Mouse (Mus musculus) thymus, postnatal 36 days (tissue): ENCODE measurements around the gene B4galnt1.
"Not testable (repeated sequence)": the region's sequence is repeated elsewhere in the genome, so short reads cannot be mapped to it uniquely, and the experiment has no call there.

Experiments
- DNase-seq, 2 experiments: peaks; one replicate each; pipeline ENCODE4 v3.0.0; 2022; ENCODE audit warnings: mixed read lengths in 2 of 2

Gene B4galnt1

DNA sequence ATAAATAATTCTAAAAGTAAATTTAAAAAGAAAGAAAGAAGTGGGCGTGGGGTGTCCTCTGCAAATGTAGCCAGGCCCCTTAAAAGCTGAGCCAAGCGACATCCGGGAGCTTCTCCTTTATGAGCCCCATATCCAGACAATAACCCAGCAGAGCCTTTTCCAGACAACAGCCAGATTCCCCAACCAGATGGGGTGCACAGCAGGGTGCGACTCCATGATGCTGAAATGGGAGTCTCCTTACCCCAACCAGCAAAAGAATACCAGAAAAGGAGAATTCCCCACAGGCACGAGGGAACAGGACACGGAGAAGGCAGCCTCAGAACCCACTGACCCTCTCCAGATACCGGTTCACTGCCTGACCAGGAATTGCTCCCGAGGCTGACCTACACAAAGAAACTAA lies 21.8 kb upstream of the B4galnt1 start:
- no peak for DNase-seq

DNA sequence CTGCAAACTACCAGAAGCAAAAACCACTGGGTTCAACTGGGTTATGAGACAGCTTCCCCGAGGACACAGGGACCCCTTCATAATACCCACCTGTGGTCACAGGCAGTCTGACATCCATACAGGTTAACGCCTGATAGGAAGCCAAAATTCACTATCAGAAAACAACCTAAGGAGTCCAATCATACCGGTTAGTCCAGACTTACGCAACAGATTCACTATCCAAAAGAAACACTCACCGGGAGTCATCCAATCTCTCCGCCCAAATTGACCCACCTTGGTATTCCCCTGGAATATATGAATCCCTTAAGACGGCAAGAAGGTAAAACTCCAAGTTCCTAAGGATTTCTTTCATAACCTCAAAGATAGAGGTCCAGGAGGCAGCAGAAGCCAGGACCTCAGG lies 20.5 kb upstream of the B4galnt1 start:
- DNase-seq = no peak

DNA sequence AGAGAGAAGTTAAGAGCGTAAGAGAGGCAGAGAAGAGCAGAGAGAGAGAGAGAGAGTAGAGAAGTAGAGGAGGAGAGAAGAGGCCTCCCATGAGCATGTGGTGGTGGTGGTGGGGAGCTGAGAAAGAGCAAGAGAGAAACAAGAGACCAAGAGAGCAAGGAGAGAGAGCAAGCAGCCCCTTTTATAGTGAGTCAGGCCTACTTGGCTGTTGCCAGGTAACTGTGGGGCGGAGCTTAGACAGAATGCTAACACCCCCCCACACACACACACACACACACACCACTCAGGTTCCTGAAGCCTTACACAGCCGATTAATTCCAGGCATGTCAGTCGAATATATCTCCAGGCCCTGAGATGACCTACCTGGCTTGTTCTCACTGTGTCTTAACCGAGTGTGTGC lies 19.7 kb upstream of the B4galnt1 start:
- no peak for DNase-seq

DNA sequence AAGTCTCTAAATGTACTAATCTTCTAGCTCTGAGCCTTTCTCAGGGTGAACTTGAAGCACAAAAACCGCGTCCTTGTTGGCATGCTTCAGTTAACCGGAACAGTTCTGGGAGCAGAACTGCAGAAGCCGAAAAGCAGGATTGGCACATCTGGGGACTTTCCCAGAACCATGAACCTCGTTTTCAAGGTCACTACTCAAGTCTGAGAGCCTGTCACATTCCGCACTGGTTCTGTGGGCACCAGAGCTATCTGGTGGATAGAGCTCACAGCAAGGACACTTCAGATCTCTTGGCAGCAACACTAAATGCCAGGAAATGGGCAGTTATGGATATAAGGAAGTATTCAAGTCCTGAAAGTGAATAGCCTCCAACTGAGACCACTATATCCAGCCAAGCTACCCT lies 17.9 kb upstream of the B4galnt1 start:
- no peak for DNase-seq

DNA sequence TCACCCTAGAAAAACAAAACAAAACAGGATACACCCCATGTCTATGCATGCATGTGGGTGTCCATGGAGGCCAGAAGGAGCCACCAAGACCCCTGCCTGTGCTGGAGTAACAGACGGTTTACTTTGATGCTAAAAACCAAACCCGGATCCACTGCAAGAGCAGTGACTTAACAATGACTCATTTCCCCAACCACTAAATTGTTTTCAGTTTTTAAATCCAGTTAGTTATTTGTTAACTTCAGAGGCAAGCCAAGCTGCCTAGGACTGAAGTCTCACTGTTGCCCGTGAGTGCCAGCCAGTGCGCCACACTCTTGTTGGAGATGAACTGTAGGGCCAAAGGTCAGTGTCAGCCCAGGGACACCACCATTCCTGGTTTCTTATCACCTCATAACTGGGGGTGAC lies 14.6 kb upstream of the B4galnt1 start:
- DNase-seq = no peak

DNA sequence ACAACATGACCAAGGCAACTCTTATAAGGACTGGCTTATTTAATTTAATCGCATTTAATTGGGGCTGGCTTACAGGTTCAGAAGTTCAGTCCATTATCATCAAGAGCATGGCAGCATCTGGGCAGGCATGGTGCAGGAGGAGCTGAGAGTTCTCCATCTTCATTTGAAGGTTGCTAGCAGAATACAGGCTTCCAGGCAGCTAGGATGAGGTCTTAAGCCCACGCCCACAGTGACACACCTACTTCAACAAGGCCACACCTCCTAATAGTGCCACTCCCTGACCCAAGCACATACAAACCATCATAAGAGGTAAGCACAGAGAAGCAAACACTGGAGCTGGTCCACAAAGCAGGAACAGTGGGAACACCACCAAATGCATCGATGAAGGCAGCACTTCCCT lies 13.8 kb upstream of the B4galnt1 start:
- not testable (repeated sequence) for DNase-seq

DNA sequence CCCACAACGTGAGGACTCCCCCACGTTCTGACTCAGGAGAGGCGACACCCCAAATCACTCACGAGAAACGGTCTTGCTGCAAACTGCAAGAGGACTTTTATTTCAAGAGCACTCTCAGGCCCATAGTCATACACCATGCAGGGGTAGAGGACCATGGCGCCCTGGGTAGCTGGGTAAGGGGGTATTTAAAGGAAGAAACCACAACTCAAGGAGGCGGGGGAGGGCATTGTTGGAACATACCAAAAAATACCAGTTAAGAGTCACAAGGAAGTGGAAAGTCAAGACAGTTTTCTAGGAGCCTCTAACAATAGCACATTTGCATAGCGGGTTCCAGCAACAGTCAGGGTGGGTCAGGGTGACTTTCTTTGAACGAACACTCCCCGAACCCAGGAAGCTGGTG lies 12.5 kb upstream of the B4galnt1 start:
- DNase-seq = not testable (repeated sequence)

DNA sequence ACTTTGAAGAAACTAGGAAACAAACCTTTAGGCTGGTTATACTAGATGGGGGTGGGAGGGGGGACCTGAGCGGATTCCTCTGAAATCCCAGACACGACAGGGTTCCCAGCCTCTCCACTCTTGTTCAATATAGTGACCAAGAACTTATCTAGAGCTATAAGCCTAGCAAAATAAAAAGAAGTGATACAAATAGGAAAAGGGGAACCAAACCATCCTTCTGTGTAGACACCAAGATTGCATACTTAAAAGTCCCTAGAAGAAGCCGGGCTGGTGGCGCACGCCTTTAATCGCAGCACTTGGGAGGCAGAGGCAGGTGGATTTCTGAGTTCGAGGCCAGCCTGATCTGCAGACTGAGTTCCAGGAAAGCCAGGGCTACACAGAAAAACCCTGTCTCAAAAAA lies 11.7 kb upstream of the B4galnt1 start:
- DNase-seq = no peak

DNA sequence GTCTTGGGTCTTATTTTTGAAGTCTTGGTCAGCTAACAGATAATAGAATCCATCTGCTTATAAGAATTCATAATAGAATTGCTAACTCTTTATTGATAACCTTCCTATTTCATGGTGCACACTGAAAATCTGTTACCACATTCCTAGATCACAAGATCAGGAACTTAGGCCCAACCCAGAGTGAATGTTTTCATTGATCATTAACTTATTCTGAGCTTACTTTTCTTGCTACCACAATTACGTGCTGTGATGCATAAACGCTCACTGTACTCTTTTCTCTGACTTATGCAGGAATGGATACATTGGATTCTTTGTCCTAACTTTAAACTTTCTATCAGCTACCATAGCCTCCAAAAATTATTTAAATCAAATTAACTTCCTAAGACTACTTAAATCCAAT lies 10.8 kb upstream of the B4galnt1 start:
- no peak for DNase-seq

DNA sequence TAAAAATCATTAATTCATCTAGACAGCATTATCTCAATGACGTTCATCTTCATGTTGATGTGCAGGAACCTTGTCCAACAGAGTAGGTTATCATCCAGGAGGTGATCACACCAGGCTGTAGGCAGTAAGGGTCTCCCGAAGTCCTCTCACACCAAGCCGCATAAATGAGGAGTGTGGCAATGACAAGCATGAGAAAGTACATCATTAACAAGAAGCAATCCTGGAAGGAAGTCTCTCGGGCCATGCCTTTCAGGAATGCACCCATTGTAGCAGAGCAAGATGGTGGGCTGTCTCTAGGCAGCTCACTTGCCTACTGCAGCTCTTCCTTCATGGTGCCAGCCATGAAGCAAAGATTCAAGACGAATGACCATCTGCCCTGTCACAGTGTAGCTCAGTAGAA lies 10.4 kb upstream of the B4galnt1 start:
- no peak for DNase-seq

DNA sequence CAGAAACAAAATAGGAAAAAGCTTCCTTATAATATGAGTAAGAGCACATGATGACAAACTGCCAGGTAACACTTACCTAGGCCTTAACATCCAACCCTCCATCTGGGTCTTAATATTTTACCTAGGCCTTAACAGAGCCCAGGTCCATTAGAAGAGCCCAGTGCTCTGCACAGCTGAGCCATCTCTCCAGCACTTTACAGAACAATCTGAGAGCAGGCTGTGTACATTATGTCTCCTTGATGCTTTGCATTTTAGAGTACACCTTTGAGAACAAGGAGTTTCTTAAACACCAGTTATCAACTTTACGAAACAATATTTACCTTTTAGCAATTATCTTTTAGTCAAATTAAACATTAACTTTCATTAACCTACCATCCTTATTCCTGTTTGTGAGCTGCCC lies 8.9 kb upstream of the B4galnt1 start:
- no peak for DNase-seq

DNA sequence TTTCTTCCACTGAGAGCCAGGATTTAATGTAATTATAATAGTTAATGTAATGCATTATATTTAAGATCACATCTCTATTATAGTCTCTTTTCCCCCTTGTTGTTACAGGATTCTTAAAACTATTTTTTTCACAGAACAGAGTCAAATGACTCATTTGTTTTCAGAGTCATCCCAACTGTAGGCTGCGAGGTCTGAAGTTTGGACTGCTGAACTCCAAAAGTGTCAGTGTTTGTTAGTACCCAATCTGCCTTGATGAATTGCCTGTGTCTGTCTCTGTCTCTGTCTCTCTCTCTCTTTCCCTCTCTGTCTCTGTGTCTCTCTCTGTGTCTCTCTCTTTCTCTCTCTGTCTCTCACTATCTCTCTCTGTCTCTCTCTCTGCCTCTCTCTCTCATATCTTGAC lies 8.5 kb upstream of the B4galnt1 start:
- no peak for DNase-seq

DNA sequence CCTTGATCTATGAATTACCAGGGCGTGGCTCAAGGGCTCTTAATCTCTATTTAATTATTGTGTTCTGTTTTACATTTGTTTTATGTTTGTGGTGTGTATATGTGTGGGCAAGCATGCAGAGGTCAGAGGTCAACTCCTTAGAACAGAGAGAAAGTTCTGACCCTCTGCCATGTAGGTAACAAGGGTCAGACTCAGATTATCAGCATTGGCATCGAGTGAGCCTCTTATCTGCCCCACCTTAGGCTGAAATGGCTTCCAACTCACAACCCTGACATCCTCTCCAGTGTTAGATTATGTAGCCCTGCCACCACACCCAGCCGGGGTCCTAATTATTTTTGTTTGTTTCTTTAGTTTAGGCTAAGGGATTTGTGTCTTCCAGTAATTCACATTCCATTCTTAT lies 6.6 kb upstream of the B4galnt1 start:
- no peak for DNase-seq

DNA sequence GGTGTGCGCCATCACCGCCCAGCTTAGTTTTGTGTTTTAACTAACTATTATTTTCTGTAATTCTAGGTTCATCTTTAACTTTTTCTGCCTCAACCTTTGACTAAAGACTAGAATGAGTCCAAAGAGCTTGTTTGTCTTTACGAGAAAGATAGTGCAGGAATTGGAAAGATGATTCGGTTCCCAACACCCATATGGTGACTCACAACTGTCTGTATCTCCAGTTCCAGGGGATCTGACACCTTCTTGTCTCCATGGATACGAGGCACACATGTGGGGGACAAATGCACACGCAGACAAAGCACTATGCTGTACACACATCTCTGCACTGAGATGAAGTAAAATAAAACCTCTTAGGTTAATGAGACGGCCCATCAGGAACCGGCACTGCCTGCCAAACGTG lies 4.9 kb upstream of the B4galnt1 start:
- DNase-seq = no peak

DNA sequence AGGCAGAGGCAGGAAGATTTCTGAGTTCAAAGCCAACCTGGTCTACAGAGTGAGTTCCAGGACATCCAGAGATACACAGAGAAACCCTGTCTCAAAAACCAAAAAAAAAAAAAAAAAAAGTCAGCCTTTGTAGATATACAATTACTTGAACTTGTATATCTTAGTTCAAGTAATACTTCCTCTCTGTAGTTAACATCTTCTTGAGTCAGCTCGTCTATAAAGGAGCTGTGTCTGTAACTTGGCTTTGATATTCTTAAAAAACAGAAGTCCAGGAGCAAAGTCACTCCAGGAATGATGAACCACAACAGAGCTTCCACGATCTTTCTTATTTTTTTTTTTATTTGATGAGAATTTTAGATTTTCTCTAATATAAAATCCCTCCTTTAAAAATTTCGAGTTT lies 4.3 kb upstream of the B4galnt1 start:
- DNase-seq = no peak

DNA sequence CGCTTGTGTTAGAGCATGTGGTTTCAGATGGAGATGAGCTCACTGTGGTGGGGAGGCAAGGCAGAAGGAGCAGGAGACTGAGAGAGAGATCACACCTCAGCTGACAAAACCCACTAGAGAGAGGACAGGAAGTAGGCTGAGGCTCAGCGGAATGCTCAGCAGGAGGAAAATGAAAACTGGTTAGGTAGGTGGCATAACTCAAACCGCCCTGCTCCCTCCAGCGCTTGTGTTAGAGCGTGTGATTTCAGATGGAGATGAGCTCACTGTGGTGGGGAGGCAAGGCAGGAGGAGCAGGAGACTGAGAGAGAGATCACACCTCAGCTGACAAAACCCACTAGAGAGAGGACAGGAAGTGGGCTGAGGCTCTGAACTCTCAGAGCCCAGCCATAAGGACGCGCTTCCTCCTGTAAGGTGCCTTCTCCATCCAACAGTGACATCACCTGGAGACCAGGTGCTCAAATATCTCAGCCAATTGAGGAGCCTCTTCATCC lies 2.2 kb upstream of the B4galnt1 start:
- DNase-seq = peak; percentile 60 to 75

DNA sequence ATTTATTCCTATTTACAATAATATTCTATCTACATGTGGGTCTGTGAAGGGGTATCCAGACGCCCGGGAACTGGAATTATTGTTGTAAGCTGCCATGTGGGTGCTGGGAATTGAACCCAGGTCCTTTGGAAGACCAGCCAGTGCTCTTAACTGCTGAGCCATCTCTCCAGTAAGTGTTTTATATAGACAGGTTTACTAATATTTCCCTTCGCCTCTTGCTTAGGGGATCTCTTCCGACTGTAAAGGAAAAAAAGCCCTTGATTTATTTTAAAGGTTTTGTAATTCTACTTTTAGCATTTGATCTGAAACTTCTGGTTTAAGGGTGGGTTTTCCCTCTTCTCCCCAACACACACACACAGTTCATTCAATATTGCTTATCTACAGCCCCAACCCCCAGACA lies 835 bp upstream of the B4galnt1 start:
- no peak for DNase-seq

DNA sequence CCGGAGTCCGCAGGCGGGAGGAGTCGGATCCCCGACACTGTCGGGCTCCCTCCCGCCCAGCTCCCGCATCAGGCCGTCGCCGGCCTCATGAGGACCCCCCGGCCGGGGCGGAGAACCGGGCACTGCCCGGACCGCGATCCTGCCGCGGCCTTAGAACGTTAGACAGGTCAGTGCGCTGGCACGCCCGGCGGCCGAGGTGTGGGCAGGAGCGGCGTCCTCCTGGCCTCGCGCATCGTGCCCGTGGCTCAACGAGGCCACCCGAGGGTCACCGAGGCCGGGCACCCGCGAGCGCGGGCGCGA lies 279 bp downstream of the B4galnt1 start:
- DNase-seq = no peak

DNA sequence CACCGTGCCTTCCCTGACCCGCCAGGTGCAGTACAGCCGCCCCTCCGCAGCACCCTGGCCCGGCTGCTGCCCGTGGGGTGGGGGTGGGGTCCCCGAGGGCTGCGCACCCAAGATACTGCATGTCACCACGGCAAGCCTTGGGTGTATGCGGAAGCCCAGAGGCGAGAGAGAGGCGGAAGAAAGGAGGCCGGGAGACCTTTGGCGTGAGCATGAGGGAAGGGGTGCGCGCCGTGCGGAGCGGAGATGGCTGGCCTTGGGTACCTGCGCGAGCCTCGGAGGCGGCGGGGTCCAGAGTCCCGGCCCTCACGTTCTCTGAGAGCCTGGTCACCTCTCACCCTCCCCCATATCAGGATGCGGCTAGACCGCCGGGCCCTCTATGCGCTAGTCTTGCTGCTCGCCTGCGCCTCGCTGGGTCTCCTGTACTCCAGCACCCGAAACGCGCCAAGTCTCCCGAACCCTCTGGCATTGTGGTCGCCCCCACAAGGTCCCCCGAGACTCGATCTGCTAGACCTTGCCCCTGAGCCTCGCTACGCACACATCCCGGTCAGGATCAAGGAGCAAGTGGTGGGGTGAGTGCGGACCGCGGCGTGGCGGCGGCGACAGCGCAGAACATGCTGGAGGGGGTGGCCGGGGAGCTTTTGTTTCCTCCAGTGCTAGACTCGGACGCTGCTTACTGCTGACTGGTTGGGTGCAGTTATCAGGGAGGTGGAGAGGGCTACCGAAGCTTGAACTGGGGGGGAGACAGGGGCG lies 804 bp downstream of the B4galnt1 start:
- DNase-seq = peak; percentile 82 to 83

DNA sequence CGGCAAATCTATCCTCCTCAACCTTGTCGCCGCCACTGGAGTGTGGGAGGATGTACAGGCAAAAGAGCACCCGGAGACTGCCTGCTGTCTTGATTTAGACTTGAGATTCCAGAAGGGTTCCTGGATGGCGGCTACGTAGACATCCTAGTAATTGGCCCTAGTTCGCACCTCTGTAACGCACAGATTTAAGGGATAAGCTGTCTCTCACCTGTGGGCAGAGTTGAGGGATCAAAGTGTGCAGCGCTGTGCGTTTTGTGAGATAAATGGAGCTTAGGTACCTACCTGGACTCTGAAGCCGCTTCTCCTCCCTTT lies 1.3 kb downstream of the B4galnt1 start:
- no peak for DNase-seq

DNA sequence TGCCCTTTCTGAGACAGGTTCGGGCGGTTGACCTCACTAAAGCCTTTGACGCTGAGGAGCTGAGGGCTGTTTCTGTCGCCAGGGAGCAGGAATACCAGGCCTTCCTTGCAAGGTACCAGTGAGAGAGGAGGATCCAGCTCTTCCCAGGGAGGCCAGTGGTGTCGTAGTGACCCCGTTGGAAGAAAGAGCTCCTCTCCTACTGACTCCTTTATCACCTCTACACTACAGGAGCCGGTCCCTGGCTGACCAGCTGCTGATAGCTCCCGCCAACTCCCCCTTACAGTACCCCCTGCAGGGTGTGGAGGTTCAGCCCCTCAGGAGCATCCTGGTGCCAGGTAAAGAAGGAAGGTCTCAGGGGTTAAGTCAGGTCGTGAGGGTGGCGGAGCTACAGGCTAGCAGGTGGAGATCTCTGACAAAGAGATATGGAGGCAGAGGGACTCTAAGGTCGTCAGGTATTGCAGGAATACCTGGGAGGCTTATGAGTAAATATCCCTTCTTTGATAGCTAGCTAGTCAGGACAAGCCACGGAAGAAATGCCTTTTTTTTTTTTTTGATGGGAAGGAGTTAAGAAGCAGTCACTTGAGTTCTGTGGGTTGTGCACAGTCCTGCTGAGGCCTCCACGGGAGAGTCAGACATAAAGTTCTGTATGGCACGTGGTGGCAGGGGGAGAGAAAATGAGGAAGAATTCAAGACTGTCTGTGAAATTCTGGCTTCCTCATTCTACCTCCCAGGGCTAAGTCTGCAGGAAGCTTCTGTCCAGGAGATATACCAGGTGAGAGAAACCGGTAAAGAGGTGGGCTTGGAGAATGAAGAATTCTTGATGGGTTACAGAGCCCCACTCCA lies 2.0 kb downstream of the B4galnt1 start:
- no peak for DNase-seq

DNA sequence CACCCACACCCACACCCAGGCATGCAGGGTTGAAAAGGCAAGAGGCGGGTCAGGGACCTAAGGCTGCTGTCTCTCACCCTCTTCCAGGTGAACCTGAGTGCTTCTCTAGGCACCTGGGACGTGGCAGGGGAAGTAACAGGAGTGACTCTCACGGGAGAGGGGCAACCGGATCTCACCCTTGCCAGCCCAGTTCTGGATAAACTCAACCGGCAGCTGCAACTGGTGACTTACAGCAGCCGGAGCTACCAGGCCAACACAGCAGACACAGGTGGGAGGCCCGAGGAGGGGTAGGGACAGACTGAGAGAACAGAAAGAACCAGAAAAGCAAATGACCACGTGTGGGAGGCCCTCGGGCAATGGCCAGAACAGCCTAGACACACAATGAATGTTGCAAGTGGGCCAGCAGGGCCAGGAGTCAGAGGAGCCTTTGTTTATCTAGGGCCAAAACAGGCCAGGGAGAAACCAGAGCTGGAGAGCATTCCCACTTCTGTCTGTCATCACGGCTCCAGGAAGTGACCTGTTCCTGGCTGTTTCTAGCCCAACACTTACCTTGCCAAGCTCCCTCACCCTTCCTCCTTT lies 2.7 kb downstream of the B4galnt1 start:
- peak in 1 of 2 experiments; percentile 12 for DNase-seq

DNA sequence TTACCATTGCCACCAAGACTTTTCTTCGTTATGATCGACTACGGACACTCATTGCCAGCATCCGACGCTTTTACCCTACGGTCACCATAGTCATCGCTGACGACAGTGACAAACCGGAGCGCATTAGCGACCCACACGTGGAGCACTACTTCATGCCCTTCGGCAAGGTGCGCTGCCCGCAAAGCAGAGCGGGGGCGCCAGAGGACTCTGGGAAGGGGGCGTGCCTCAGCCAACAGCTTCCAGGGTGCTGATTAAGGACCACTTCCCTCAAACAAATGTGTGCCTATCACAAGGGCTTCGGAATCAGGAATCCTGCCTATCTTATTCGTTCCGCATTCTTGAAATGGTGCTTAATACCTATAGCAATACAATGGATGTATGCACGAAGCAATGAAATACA lies 5.0 kb downstream of the B4galnt1 start:
- DNase-seq = peak; percentile 35 to 60

DNA sequence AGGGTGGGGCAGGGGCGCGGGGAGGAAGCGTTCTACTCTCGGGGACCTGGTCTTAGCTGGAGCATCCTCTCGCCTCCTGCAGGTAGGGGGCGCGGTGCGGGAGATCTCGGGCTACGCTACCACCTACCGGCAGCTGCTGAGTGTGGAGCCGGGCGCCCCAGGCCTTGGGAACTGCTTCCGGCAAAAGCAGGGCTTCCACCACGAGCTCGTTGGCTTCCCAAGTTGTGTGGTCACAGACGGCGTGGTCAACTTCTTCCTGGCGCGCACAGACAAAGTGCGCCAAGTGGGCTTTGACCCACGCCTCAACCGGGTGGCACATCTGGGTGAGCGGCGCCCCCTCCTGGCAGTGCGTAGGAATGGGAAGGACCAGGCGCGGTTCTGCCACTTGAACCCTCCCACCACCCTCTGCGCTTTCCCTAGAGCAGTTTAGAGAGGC lies 5.8 kb downstream of the B4galnt1 start:
- DNase-seq = peak; percentile 86 to 88
